Mouse (Mus musculus) embryonic facial prominence, embryonic 11.5 days (tissue): ENCODE data around the gene Aldh16a1. TPM values are rescaled to one million over a fixed set of nuclear protein-coding genes. Genes with fewer than 3 reads are reported as not detected.

Experiments
- ATAC-seq: fragments of 200-750 bp; cut with Nextera tagmentation; replicated peaks from 2 replicates; pipeline ENCODE4 v1.8.0; 2017; ENCODE audit warnings: low read depth; ENCODE audit not compliant: insufficient number of reproducible peaks, low FRiP score, low TSS enrichment
- DNase-seq: peaks from one replicate; pipeline ENCODE4 v3.0.0-alpha.2; 2015; ENCODE audit warnings: low spot score
- H3K27ac ChIP-seq: fragments of 300-500 bp; sonication (generic); replicated peaks from 2 replicates; pipeline ENCODE4 v1.5.1; 2014; ENCODE audit warnings: mild to moderate bottlenecking, low read depth, low read length, control low read depth
- H3K27me3 ChIP-seq: fragments of 300-500 bp; sonication (generic); 2 replicates; pipeline ENCODE4 v1.6.1; 2014; ENCODE audit warnings: mild to moderate bottlenecking, low read length, moderate library complexity, mixed read lengths; ENCODE audit not compliant: control insufficient read depth, insufficient read depth
- H3K36me3 ChIP-seq: fragments of 300-500 bp; sonication (generic); replicated peaks from 2 replicates; pipeline ENCODE4 v1.6.1; 2014; ENCODE audit warnings: low read depth, mild to moderate bottlenecking, low read length, moderate library complexity, mixed read lengths; ENCODE audit not compliant: control insufficient read depth, insufficient read depth
- H3K4me1 ChIP-seq: fragments of 300-500 bp; sonication (generic); 2 replicates; pipeline ENCODE4 v1.6.1; 2014; ENCODE audit warnings: low read length, mixed read lengths; ENCODE audit not compliant: control insufficient read depth, insufficient read depth
- H3K4me2 ChIP-seq: fragments of 300-500 bp; sonication (generic); 2 replicates; pipeline ENCODE4 v1.6.1; 2014; ENCODE audit warnings: low read depth, mild to moderate bottlenecking, control low read depth, low read length, moderate library complexity
- H3K4me3 ChIP-seq: fragments of 300-500 bp; sonication (generic); 2 replicates; pipeline ENCODE4 v1.5.1; 2014; ENCODE audit warnings: low read depth, low read length, control low read depth
- H3K9ac ChIP-seq: fragments of 300-500 bp; sonication (generic); replicated peaks from 2 replicates; pipeline ENCODE4 v1.6.1; 2014; ENCODE audit warnings: mild to moderate bottlenecking, control low read depth, low read length
- H3K9me3 ChIP-seq: fragments of 300-500 bp; sonication (generic); replicated peaks from 2 replicates; pipeline ENCODE4 v1.6.1; 2016; ENCODE audit warnings: mild to moderate bottlenecking, low read length, inconsistent platforms, mixed read lengths; ENCODE audit not compliant: control insufficient read depth
- WGBS: fragments of 180-500 bp; shearing (Covaris S2); extraction: QIAGEN DNeasy Blood & Tissue Kit; methylation state at CpG from one replicate; pipeline ENCODE4 v1.1.7; 2014; 5-methylcytosine and 5-hydroxymethylcytosine counted together
- polyA plus RNA-seq: library from polyadenylated mRNA; unstranded; fragments of >200 nt; fragmentation: Nextera tagmentation; extraction: Ambion mirVana; gene quantifications from 2 replicates; pipeline ENCODE4 v1.2.1, GENCODE M21; 2014

Gene Aldh16a1
- polyA plus RNA-seq, 1 experiment from 2014 or later = 32.3 TPM

DNA sequence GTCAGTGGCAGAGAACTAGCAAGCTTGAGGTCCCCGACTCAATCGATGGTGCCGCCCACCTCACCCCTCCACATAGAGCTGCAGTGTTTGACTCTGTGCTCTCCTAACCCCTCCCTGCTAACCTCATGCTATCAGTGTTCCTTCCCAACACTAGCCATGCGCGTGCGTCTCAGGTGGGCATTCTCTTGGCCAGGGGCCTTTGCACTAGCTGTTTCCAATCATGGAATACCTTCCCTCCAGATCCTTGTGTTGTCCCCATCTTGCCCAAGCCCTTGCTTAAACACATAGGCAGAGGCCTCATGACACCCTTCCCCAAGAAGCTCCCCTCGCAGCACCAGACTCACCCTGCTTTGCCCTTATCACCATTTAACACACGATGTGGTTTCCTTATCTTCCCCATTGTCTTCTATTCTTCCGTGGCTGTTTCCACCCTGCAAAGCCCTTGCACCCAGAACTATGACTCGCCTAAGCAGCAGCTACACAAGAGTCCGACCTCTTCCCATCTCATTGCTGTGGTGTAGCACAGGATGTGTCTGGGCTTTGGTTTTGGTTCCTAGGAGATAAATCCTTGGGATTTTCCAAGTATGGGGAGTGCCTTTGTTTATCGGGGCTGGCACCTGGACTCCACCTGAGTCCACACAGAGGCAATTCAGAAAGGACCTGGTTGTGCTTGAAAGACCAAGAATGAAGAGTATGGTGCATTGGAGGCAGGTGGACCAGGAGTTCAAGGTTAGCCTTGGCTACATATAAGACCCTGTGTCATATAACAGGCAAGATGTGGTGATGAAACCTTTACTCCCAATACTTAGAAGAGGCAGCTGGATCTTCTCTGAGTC is 17.0 kb downstream of the Aldh16a1 start:
- H3K36me3 ChIP-seq = no peaks in the 10 kb centered on the region; the same call in 1 of the 2 replicates
- H3K9me3 ChIP-seq = no peaks in the 10 kb centered on the region
- no peak for ATAC-seq
- no peaks in the 10 kb centered on the region for H3K27me3 ChIP-seq
- no peak for DNase-seq
- no peak overlapping the region for H3K27ac ChIP-seq
- H3K4me1 ChIP-seq = no peaks in the 10 kb centered on the region
- no peak overlapping the region for H3K9ac ChIP-seq
- H3K4me2 ChIP-seq = no peak overlapping the region
- 82% methylated on average over 12 of the region's 12 CpGs for WGBS
- H3K4me3 ChIP-seq = no peak overlapping the region

GRCm38 (mm10) chr7:45135993-45136567 is 18.3 kb downstream of the Aldh16a1 start, which contains the start of the genes Gm45713 and Flt3l:
Gene Gm45713, minus strand, starts transcription at chr7:45136231.
Gene Flt3l, minus strand, starts transcription at chr7:45136432.
- peak; percentile 88 for DNase-seq
- peak within 1 kb of the TSS; percentile 67 for H3K9ac ChIP-seq

GRCm38 (mm10) chr7:45135370-45135769 is 19.0 kb downstream of the Aldh16a1 start:
- Histone ChIP-seq H3K9ac (no peak overlapping the region), H3K4me1 (no peaks in the 10 kb centered on the region), H3K27me3 (no peaks in the 10 kb centered on the region), H3K36me3 (no peaks in the 10 kb centered on the region), H3K4me3 (no peak overlapping the region), H3K27ac (no peak overlapping the region), H3K9me3 (no peaks in the 10 kb centered on the region), H3K4me2 (no peak overlapping the region; the same call in 1 of the 2 replicates)
- no peak for ATAC-seq
- WGBS = 79% methylated on average over 3 of the region's 3 CpGs
- no peak for DNase-seq

More at GRCm38 (mm10) chr7:45135993-45136567, 18.3 kb downstream of the Aldh16a1 start, which contains the start of the genes Gm45713 and Flt3l:
- no peaks in the 10 kb centered on the region for H3K9me3 ChIP-seq
- no peaks in the 10 kb centered on the region for H3K27me3 ChIP-seq
- peak within 1 kb of the TSS; percentile 43 for H3K4me3 ChIP-seq
- H3K4me2 ChIP-seq = peak within 1 kb of the TSS; percentile 81
- H3K4me1 ChIP-seq = no peaks in the 10 kb centered on the region
- no peaks in the 10 kb centered on the region for H3K36me3 ChIP-seq
- H3K27ac ChIP-seq = no peak within 1 kb of the TSS
- WGBS = 3% methylated on average over 29 of the region's 29 CpGs
- ATAC-seq = peak; percentile 72

DNA sequence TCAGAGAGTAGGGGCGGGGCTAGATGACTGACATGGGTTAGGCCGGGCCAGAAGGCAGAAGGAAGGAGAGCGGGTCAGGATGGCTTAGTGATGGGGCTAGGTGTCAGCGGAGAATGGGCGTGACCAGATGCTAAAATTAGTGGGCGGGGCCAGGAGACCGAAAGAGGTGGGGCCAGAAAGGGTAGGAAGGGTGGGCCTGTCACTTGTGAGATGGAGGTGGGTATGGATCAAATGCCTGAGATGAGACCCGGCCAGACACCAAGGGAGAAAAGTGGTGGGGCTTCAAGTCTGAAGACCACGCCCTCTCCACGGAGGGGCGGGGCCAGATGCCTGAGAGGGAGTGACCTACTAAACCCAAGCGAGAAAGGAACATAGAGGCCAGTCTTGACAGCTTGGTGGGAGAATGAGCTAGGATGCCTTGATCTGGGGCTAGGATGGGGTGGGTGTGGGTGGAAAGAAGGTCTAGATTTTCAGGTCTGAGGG is 19.8 kb downstream of the Aldh16a1 start:
- H3K4me2 ChIP-seq = no peak overlapping the region; the same call in 1 of the 2 replicates
- no peaks in the 10 kb centered on the region for H3K36me3 ChIP-seq
- DNase-seq (peak; percentile 39), ATAC-seq (no peak)
- WGBS = 5% methylated on average over 12 of the region's 12 CpGs
- H3K9me3 ChIP-seq = no peaks in the 10 kb centered on the region
- H3K4me1 ChIP-seq = no peaks in the 10 kb centered on the region
- no peaks in the 10 kb centered on the region for H3K27me3 ChIP-seq
- no peak overlapping the region for H3K9ac ChIP-seq
- no peak overlapping the region for H3K27ac ChIP-seq
- H3K4me3 ChIP-seq = no peak overlapping the region

DNA sequence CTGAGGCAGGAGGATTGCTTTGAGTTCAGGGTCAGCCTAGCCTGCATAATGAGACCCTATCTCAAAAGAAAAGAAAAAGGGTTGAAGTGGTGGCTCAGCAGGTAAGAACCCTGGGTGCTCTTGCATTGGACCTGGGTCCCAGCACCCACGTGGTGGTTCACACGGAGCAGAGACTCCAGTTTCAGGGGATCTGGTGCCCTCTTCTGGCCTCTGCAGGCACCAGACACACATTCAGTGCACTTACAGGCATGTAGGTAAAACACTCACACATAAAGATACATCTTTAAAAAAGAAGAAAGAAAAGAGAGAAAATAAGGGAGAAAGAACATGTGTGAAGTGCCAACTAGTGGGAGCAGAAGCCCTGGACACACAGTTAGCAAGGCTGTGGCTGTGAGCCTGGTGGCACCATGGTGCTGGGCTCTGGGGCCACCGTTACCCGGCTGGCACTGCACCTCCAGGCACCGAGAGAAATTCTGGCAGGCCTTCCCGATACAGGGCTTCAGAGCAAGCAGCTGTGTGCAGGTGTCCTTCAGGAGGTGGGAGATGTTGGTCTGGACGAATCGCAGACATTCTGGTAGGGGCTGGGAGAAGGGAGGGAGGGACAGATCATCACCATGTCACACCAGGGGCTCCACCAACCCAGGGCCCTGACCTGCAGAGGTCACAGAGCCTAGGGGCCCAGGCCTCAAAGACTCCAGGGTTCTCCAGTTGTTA is 20.8 kb downstream of the Aldh16a1 start:
- Histone ChIP-seq H3K9ac (no peak overlapping the region), H3K36me3 (no peaks in the 10 kb centered on the region), H3K9me3 (no peaks in the 10 kb centered on the region), H3K4me2 (no peak overlapping the region), H3K4me1 (no peaks in the 10 kb centered on the region), H3K27ac (no peak overlapping the region), H3K4me3 (no peak overlapping the region), H3K27me3 (no peaks in the 10 kb centered on the region)
- 75% methylated on average over 8 of the region's 8 CpGs for WGBS
- ATAC-seq (no peak), DNase-seq (no peak)

DNA sequence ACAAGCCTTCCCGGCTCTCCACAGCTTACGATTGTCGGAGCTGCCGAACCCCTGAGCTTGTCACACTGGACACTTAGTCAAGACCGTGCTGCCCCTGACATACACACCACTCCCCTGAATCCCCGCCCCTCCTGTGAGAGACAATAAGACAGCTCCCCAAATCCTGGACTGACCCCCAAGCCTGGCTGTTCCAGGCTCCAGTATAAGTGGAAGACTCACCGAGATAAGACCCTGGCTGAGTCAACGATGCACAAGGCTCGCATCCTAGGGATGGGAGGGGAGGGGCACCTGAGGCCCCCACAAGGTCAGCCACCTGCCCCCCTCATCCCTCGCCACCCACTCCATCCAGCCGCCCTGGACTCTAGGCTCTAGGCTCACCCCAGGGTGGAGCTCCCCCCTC is 22.5 kb downstream of the Aldh16a1 start:
- H3K4me3 ChIP-seq = no peak overlapping the region
- 75% methylated on average over 11 of the region's 11 CpGs for WGBS
- H3K4me2 ChIP-seq = no peak overlapping the region
- no peaks in the 10 kb centered on the region; the same call in none of the 2 replicates for H3K36me3 ChIP-seq
- H3K4me1 ChIP-seq = no peaks in the 10 kb centered on the region; the same call in 1 of the 2 replicates
- no peaks in the 10 kb centered on the region for H3K27me3 ChIP-seq
- no peaks in the 10 kb centered on the region for H3K9me3 ChIP-seq
- DNase-seq (no peak), ATAC-seq (no peak)
- H3K27ac ChIP-seq = no peak overlapping the region
- peak overlapping the region; percentile 13; the same call in 1 of the 2 replicates for H3K9ac ChIP-seq

GRCm38 (mm10) chr7:45129776-45130512 is 24.4 kb downstream of the Aldh16a1 start:
- ATAC-seq (no peak), DNase-seq (no peak)
- H3K4me3 ChIP-seq = no peak overlapping the region; the same call in 1 of the 2 replicates
- no peaks in the 10 kb centered on the region; the same call in 1 of the 2 replicates for H3K4me1 ChIP-seq
- peak overlapping the region; percentile 37; the same call in 1 of the 2 replicates for H3K9ac ChIP-seq
- 50% methylated on average over 15 of the region's 15 CpGs for WGBS
- H3K36me3 ChIP-seq = peaks cover 5% of the 10 kb centered on the region
- H3K27ac ChIP-seq = no peak overlapping the region
- no peaks in the 10 kb centered on the region for H3K27me3 ChIP-seq
- peak overlapping the region; percentile 64; the same call in 1 of the 2 replicates for H3K4me2 ChIP-seq
- no peaks in the 10 kb centered on the region for H3K9me3 ChIP-seq
